ENCODE assay signal across 19 mouse cellular contexts in genomic region chr5:5411886-5412285, GRCm38 (mm10).
"Had no signal": no experiment of that assay in that cellular context is flagged by ENCODE, and none has a peak within 500 bp of the region (broad histone marks: within the 10 kb centered on the region; RNA-seq: fewer than 3 reads in every experiment).

No protein-coding gene starts in this region.

- DNase-seq: kidney, adult 18-20 months; kidney, adult 9 months; kidney, postnatal 14 days; kidney, postnatal 4 days; layer of hippocampus, adult 9-11 months; lung, postnatal 10 days; lung, postnatal 36 days; thymus, postnatal 25 days had no signal

- H3K4me1 ChIP-seq: limb, embryonic 10.5 days; limb, embryonic 13.5 days; midbrain, embryonic 10.5 days; midbrain, embryonic 13.5 days; neural tube, embryonic 13.5 days; stomach, embryonic 15.5 days had no signal

- H3K4me2 ChIP-seq: limb, embryonic 13.5 days; midbrain, embryonic 13.5 days; neural tube, embryonic 13.5 days; stomach, embryonic 15.5 days had no signal

- H3K27me3 ChIP-seq: limb, embryonic 13.5 days; megakaryocyte, embryonic 14.5 days; midbrain, embryonic 13.5 days; neural tube, embryonic 13.5 days; stomach, embryonic 15.5 days had no signal

- H3K27ac ChIP-seq: limb, embryonic 10.5 days; limb, embryonic 13.5 days; midbrain, embryonic 10.5 days; midbrain, embryonic 13.5 days; neural tube, embryonic 13.5 days; stomach, embryonic 15.5 days had no signal

- H3K4me3 ChIP-seq: limb, embryonic 10.5 days; limb, embryonic 13.5 days; megakaryocyte, embryonic 14.5 days; midbrain, embryonic 10.5 days; midbrain, embryonic 13.5 days; myocyte; neural tube, embryonic 13.5 days; stomach, embryonic 15.5 days had no signal

- H3K36me3 ChIP-seq: limb, embryonic 10.5 days; limb, embryonic 13.5 days; midbrain, embryonic 10.5 days; midbrain, embryonic 13.5 days; neural tube, embryonic 13.5 days; stomach, embryonic 15.5 days had no signal

- H3K9ac ChIP-seq: limb, embryonic 13.5 days; midbrain, embryonic 13.5 days; neural tube, embryonic 13.5 days; stomach, embryonic 15.5 days had no signal

- ATAC-seq: inflammation-experienced regulatory T-cells, adult 6 months; intestine, embryonic 16.5 days; midbrain, embryonic 13.5 days; midbrain, embryonic 16.5 days had no signal

- H3K9me3 ChIP-seq: limb, embryonic 10.5 days; limb, embryonic 13.5 days; megakaryocyte, embryonic 14.5 days; midbrain, embryonic 10.5 days; midbrain, embryonic 13.5 days; neural tube, embryonic 13.5 days; stomach, embryonic 15.5 days had no signal
